Mouse (Mus musculus): ENCODE measurements around the gene Olfr168. TPM values are rescaled to one million over a fixed set of nuclear protein-coding genes. Genes with fewer than 3 reads are reported as not detected.
"Not testable (repeated sequence)": the region's sequence is repeated elsewhere in the genome, so short reads cannot be mapped to it uniquely, and the experiment has no call there.

The Olfr168 gene
- polyA plus RNA-seq (2011; ENCODE audit: insufficient read depth, insufficient read length, low replicate concordance, missing spikeins), result not detected in 2 replicates

GRCm38 (mm10) chr16:19535455-19535854 is at the start of gene Olfr168:
Gene Olfr168, minus strand, starts transcription at chr16:19535555.
- Histone ChIP-seq H3K4me1 (ENCODE audit: control insufficient read depth, insufficient read depth, low read length) (no peaks in the 10 kb centered on the region), H3K27ac (ENCODE audit: control insufficient read depth, insufficient read depth, low read depth, low read length, poor library complexity) (no peak within 1 kb of the TSS), H3K4me3 (replicated peaks; ENCODE audit: control insufficient read depth, low read depth, low read length) (no peak within 1 kb of the TSS)
- no peak for TF ChIP-seq POLR2A (IDR thresholded peaks at IDR 0.05; ENCODE audit: borderline replicate concordance, control insufficient read depth, low read depth, low read length)
- no peak for TF ChIP-seq CTCF (IDR thresholded peaks at IDR 0.05; ENCODE audit: control insufficient read depth, insufficient read depth, low read length)

- WGBS, result 85% methylated on average over 2 of the region's 2 CpGs
- H3K27ac ChIP-seq (ENCODE audit: control insufficient read depth, insufficient read depth, low read depth, low read length, poor library complexity); H3K4me1 ChIP-seq (ENCODE audit: control insufficient read depth, insufficient read depth, low read length); H3K4me3 ChIP-seq (replicated peaks; ENCODE audit: control insufficient read depth, low read depth, low read length): not testable (repeated sequence)
Measured at GRCm38 (mm10) chr16:19571709-19572108, 36.4 kb upstream of the Olfr168 start, which contains the start of gene Olfr169. Gene Olfr169, minus strand, starts transcription at chr16:19571809.

- H3K27ac ChIP-seq (ENCODE audit: control insufficient read depth, insufficient read depth, low read depth, low read length, poor library complexity); H3K4me3 ChIP-seq (replicated peaks; ENCODE audit: control insufficient read depth, low read depth, low read length); H3K4me1 ChIP-seq (ENCODE audit: control insufficient read depth, insufficient read depth, low read length): not testable (repeated sequence)
- 86% methylated on average over 7 of the region's 7 CpGs for WGBS
Measured at GRCm38 (mm10) chr16:19553429-19553828, 18.1 kb upstream of the Olfr168 start.

GRCm38 (mm10) chr16:19552246-19552645 is 16.9 kb upstream of the Olfr168 start:
- not testable (repeated sequence) for H3K27ac ChIP-seq (ENCODE audit: control insufficient read depth, insufficient read depth, low read depth, low read length, poor library complexity); H3K4me3 ChIP-seq (replicated peaks; ENCODE audit: control insufficient read depth, low read depth, low read length); H3K4me1 ChIP-seq (ENCODE audit: control insufficient read depth, insufficient read depth, low read length)
- WGBS, result 85% methylated on average over 3 of the region's 3 CpGs

GRCm38 (mm10) chr16:19522166-19522565 is 13.2 kb downstream of the Olfr168 start, which contains the start of gene Olfr167:
Gene Olfr167, minus strand, starts transcription at chr16:19522266.
- TF ChIP-seq POLR2A (IDR thresholded peaks at IDR 0.05; ENCODE audit: borderline replicate concordance, control insufficient read depth, low read depth, low read length) (no peak), CTCF (IDR thresholded peaks at IDR 0.05; ENCODE audit: control insufficient read depth, insufficient read depth, low read length) (no peak)
- 86% methylated on average over 2 of the region's 2 CpGs for WGBS
- Histone ChIP-seq H3K4me3 (replicated peaks; ENCODE audit: control insufficient read depth, low read depth, low read length) (no peak within 1 kb of the TSS), H3K27ac (ENCODE audit: control insufficient read depth, insufficient read depth, low read depth, low read length, poor library complexity) (no peak within 1 kb of the TSS), H3K4me1 (ENCODE audit: control insufficient read depth, insufficient read depth, low read length) (no peaks in the 10 kb centered on the region)

- no peak within 1 kb of the TSS for H3K27ac ChIP-seq (ENCODE audit: control insufficient read depth, insufficient read depth, low read depth, low read length, poor library complexity)
- H3K4me1 ChIP-seq (ENCODE audit: control insufficient read depth, insufficient read depth, low read length), result no peaks in the 10 kb centered on the region
- no peak within 1 kb of the TSS for H3K4me3 ChIP-seq (replicated peaks; ENCODE audit: control insufficient read depth, low read depth, low read length)
- no peak for TF ChIP-seq CTCF (IDR thresholded peaks at IDR 0.05; ENCODE audit: control insufficient read depth, insufficient read depth, low read length)
- TF ChIP-seq POLR2A (IDR thresholded peaks at IDR 0.05; ENCODE audit: borderline replicate concordance, control insufficient read depth, low read depth, low read length), result no peak
Measured at GRCm38 (mm10) chr16:19483394-19483793, 52.0 kb downstream of the Olfr168 start, which contains the start of gene Olfr166. Gene Olfr166, plus strand, starts transcription at chr16:19483694.

Other genes with a start within 250 kb of the Olfr168 start
- gene Olfr164, start 221.5 kb downstream of the Olfr168 start, polyA plus RNA-seq (2011; ENCODE audit: insufficient read depth, insufficient read length, low replicate concordance, missing spikeins), result not detected in 2 replicates
- gene Olfr165, start 112.4 kb downstream of the Olfr168 start, polyA plus RNA-seq (2011; ENCODE audit: insufficient read depth, insufficient read length, low replicate concordance, missing spikeins), result not detected in 2 replicates
- not detected in 2 replicates for gene Olfr166, start 51.9 kb downstream of the Olfr168 start, polyA plus RNA-seq (2011; ENCODE audit: insufficient read depth, insufficient read length, low replicate concordance, missing spikeins)
- gene Olfr167, start 13.3 kb downstream of the Olfr168 start, polyA plus RNA-seq (2011; ENCODE audit: insufficient read depth, insufficient read length, low replicate concordance, missing spikeins), result 0.20 TPM in 1 of 2 replicates, not detected in the other
- gene Olfr169, start 36.3 kb upstream of the Olfr168 start, polyA plus RNA-seq (2011; ENCODE audit: insufficient read depth, insufficient read length, low replicate concordance, missing spikeins), result not detected in 2 replicates
- gene Olfr170, start 76.3 kb upstream of the Olfr168 start, polyA plus RNA-seq (2011; ENCODE audit: insufficient read depth, insufficient read length, low replicate concordance, missing spikeins), result not detected in 2 replicates
- gene Olfr171, start 94.4 kb upstream of the Olfr168 start, polyA plus RNA-seq (2011; ENCODE audit: insufficient read depth, insufficient read length, low replicate concordance, missing spikeins), result not detected in 2 replicates
- gene Lamp3, start 170.8 kb upstream of the Olfr168 start, polyA plus RNA-seq (2011; ENCODE audit: insufficient read depth, insufficient read length, low replicate concordance, missing spikeins), result not detected in 2 replicates
- gene B3gnt5, start 224.7 kb upstream of the Olfr168 start, polyA plus RNA-seq (2011; ENCODE audit: insufficient read depth, insufficient read length, low replicate concordance, missing spikeins), result 3.3 and 7.9 TPM in 2 replicates